Mouse (Mus musculus) thymus, postnatal 4 days (tissue): ENCODE data around the gene Rnf38.

ENCODE experiments used
- DNase-seq: peaks from one replicate; pipeline ENCODE4 v3.0.0; 2021

Gene Rnf38

GRCm38 (mm10) chr4:44223444-44223843, 10.1 kb downstream of the Rnf38 start:
- no peak for DNase-seq

GRCm38 (mm10) chr4:44216797-44217442, 16.7 kb downstream of the Rnf38 start:
- DNase-seq, result no peak

GRCm38 (mm10) chr4:44199968-44200367, 33.6 kb downstream of the Rnf38 start:
- peak; percentile 65 for DNase-seq

- DNase-seq, result no peak
These were observed 46.2 kb downstream of the Rnf38 start for GRCm38 (mm10) chr4:44187431-44187830.

GRCm38 (mm10) chr4:44183862-44184261, 49.7 kb downstream of the Rnf38 start:
- no peak for DNase-seq

GRCm38 (mm10) chr4:44179748-44180147, 53.8 kb downstream of the Rnf38 start:
- DNase-seq, result no peak

- peak; percentile 58 for DNase-seq
These were observed 60.4 kb downstream of the Rnf38 start for GRCm38 (mm10) chr4:44173177-44173576.

GRCm38 (mm10) chr4:44172676-44173075, 60.9 kb downstream of the Rnf38 start:
- DNase-seq, result no peak

- peak; percentile 19 for DNase-seq
These were observed 63.7 kb downstream of the Rnf38 start for GRCm38 (mm10) chr4:44169884-44170283.

- peak; percentile 37 for DNase-seq
These were observed 64.8 kb downstream of the Rnf38 start for GRCm38 (mm10) chr4:44168816-44169215.

GRCm38 (mm10) chr4:44168231-44168647, 65.3 kb downstream of the Rnf38 start:
- peak; percentile 99 for DNase-seq

- DNase-seq, result peak; percentile 95
These were observed 66.0 kb downstream of the Rnf38 start for GRCm38 (mm10) chr4:44167397-44168121.

GRCm38 (mm10) chr4:44166702-44167396, 66.7 kb downstream of the Rnf38 start:
- DNase-seq, result no peak

- DNase-seq, result no peak
These were observed 69.0 kb downstream of the Rnf38 start for GRCm38 (mm10) chr4:44164621-44165020.

- DNase-seq, result no peak
These were observed 70.6 kb downstream of the Rnf38 start for GRCm38 (mm10) chr4:44163034-44163433.

- peak; percentile 22 for DNase-seq
These were observed 72.4 kb downstream of the Rnf38 start for GRCm38 (mm10) chr4:44160990-44161689.

- no peak for DNase-seq
These were observed 73.8 kb downstream of the Rnf38 start for GRCm38 (mm10) chr4:44159839-44160238.

- DNase-seq, result no peak
These were observed 77.1 kb downstream of the Rnf38 start for GRCm38 (mm10) chr4:44156481-44156880.

GRCm38 (mm10) chr4:44154884-44155283, 78.7 kb downstream of the Rnf38 start:
- DNase-seq, result no peak

GRCm38 (mm10) chr4:44152904-44153303, 80.7 kb downstream of the Rnf38 start:
- DNase-seq, result no peak

GRCm38 (mm10) chr4:44126805-44127204, 106.8 kb downstream of the Rnf38 start:
- DNase-seq, result peak; percentile 66

- DNase-seq, result no peak
These were observed 114.0 kb downstream of the Rnf38 start for GRCm38 (mm10) chr4:44119410-44120201.
